Mouse (Mus musculus) layer of hippocampus, adult 9-10 months (tissue): ENCODE measurements at regions not wholly inside any gene's neighbourhood (a gene's known extent, or its start where the extent isn't known, plus 50 kb on each side); places are given as distances from the start of the nearest gene placed in this dataset.
A peak's percentile ranks its signal among the peaks of the same experiment; 100 is the strongest.

Experiments
- DNase-seq: peaks from one replicate; pipeline ENCODE4 v3.0.0; 2022; ENCODE audit warnings: low spot score

GRCm38 (mm10) chr8:98403645-98404032 lies 1012.6 kb downstream of the Cdh8 start:
- DNase-seq = no peak

DNA sequence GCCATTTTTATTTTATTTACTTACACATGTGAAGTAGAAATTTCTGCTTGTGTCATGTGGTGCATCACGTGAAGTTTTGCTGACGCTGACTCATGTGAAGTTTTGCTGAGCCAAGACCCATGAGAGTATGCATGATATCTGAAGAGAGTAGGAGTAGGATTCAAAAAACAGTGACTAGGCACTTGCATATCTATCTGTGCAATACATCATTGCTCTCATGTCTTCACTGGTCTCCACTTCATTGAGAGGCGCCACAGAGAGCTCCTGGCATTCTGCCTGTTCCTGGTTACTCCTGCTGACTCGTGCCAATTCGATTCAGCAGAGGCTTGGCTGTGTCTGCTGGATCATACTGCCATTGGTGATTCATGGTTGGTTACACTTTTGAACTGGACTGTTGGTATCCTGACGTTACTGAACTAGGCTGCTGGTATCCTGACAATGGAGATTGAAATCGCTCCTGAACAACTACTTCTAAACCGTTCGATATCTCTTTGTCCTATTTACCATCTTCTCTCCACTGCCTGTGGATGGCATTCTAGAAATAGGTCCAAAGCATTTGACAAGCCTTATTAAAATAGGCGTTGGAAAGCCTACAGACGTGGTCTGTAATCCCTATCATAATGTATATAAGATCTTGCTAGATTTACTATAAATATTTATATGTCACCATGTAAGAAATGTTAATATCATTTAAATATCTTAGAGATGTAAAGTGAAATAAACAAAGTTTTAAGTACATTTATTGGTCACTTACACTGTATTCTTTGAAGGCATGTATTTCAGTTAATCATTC lies 1013.2 kb downstream of the Cdh8 start:
- DNase-seq = no peak

- no peak for DNase-seq
These were observed 1034.5 kb downstream of the Cdh8 start for GRCm38 (mm10) chr8:98381815-98382214.

GRCm38 (mm10) chr8:98380387-98380786 lies 1035.9 kb downstream of the Cdh8 start:
- DNase-seq = peak; percentile 24

DNA sequence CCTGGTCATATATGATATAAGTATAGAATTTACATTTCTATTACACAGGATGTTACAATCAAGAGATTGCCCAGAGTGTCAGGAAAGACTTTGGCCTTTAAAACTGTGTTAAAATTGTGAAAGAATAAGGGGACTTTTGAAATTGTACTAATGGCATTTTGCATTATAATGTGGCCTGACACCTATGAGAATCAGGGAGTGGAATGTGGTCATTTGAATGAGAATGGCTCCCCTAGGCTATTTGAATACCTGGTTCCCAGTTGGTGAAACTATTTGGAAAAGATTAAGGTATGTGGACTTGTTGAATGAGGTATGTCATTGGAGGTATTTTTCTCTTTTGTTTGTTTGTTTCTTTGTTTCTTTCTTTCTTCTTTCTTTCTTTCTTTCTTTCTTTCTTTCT lies 1038.5 kb downstream of the Cdh8 start:
- no peak for DNase-seq

- no peak for DNase-seq
These were observed 1043.4 kb downstream of the Cdh8 start for GRCm38 (mm10) chr8:98372711-98373420.

- no peak for DNase-seq
These were observed 1050.7 kb downstream of the Cdh8 start for GRCm38 (mm10) chr8:98365378-98366095.

DNA sequence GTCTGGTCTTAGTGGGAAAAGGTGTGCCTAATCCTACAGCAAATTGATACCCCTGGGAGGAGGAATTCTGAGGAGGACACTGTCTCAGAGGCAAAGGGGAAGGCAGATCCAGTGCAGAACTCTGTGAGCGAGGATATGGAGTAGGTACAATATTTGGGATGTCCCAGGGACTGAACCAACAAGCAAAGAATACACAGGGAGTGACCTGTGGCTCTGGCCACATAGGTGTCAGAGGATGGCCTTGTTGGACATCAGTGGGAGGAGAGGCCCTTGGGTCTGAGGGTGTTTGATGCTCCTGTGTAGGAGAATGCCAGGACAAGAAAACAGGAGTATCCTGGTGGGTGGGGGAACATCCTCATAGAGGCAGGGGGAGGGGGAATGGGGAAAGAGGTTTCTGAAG lies 1079.0 kb downstream of the Cdh8 start:
- DNase-seq = no peak

- DNase-seq = no peak
These were observed 1106.8 kb downstream of the Cdh8 start for GRCm38 (mm10) chr8:98309405-98309990.

DNA sequence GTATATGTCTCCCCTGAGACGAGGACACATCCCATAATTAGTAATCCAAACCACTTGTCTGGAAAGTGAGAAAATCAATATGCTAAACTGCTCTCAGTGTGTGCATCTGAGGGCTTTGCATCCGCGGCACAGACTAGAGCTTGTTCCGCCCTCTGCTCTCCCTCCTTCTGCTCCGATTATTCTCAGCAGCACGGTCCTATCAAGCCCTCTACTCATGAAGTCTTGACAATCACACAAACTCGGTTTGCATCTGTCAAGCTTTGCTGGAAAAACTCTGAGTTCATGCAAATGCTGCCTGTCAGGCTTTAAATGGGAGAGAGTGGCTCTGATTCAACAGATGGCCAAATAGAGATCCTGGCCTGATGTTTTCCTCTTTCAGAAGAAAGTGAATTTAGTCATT lies 1121.3 kb downstream of the Cdh8 start:
- no peak for DNase-seq

DNA sequence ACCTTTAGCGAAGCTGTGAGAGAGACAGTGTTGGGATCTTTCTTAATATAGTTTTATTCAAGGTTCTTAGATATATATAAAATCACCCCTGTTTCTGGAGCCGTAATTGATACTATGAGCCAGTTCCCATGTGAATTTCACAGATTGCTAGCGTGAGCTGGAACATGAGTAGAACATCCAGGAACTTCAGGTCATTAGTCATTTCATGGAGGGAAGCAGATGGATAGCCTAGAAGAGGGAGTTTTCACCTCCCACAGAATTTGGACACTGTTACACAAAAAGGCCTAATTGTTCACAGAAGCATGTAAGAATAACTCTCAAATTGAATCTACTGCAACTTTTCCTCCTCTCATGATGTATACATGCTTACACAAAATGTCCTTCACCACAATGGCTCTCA lies 1156.0 kb downstream of the Cdh8 start:
- DNase-seq = no peak

DNA sequence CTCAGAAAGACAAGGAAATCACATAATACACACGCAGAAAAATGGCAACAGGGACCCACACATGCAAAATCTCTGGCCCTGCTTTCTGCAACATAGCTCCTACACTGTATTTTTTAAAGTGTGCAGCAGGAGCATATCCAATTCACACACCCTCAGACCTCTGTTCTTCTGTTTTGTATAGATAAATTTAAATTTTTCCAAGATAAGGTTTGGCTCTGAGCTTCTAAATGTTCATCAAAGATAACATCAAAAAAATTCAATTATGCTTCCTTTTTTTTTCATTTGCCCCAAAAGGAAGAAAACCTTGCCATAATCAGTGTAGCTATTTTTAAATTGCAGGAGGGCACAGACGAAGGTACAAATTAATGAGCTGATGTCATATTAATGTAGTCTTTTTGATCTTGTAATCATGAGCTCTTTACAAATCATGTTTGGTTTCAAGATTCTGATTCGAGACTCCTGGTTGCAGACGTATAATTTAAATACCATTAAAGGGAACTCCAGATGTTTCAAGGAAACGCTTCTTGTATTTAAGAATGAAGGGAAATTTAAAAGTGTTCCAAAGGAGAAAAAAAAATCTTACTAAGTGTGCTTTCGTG lies 1172.8 kb downstream of the Cdh8 start:
- DNase-seq = no peak

GRCm38 (mm10) chr8:98214019-98214418 lies 1202.3 kb downstream of the Cdh8 start:
- DNase-seq = no peak
